Mouse (Mus musculus) monocyte, adult 5-6 weeks (primary cell): ENCODE data around the gene Ptov1. TPM values are rescaled to one million over a fixed set of nuclear protein-coding genes. Genes with fewer than 3 reads are reported as not detected.
"Not testable (repeated sequence)": the region's sequence is repeated elsewhere in the genome, so short reads cannot be mapped to it uniquely, and the experiment has no call there.

Source experiments
- ATAC-seq: fragments of 153-309, 156-312 bp; replicated peaks from 2 replicates; pipeline ENCODE4 v1.8.0; 2017; ENCODE audit warnings: mild to moderate bottlenecking; ENCODE audit not compliant: low TSS enrichment, insufficient number of reproducible peaks, severe bottlenecking, poor library complexity, low FRiP score
- total RNA-seq: library from RNA; stranded (forward); fragments of 200-1000, 200-491, 200-594 nt; gene quantifications from 3 replicates; pipeline ENCODE4 v1.2.3, GENCODE M21; 2017

Gene Ptov1
- total RNA-seq, 1 experiment from 2014 or later = 7.4 TPM

- no peak for ATAC-seq
Observed at GRCm38 (mm10) chr7:44891611-44892010, 22.0 kb upstream of the Ptov1 start.

DNA sequence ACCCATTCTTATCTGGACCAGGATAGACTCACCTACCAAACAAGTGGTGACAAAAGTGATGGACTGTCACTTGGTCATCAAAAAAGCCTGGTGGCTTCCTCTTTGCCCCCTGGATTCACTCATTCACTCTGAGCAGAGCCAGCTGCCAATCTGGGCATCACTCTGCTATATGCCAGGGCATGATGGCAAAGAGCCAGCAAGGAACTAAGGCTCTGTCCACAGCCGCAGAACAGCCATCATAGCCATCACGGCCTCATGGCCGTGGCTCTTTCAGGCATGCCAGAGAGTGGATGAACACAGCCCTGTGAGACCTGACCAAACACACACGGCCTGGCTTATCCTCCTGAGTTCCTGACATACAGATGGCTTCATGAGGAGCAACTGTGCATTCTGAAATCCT, 21.1 kb upstream of the Ptov1 start:
- no peak for ATAC-seq

DNA sequence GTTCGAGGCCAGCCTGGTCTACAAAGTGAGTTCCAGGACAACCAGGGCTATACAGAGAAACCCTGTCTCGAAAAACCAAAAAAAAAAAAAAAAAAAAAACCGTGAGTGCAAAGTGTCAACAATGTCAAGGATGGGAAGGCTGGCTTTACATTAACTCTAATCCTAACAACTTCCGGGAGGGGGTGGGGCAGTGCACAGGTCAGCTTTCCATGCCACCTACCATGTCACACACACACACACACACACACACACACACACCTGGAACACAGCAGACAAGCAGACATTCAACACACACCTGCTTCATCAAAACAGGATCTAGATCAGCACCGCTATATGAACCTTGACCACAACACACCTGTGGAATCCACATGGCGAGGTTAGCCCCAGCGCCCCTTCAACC, 20.6 kb upstream of the Ptov1 start:
- no peak for ATAC-seq

- no peak for ATAC-seq
Observed at GRCm38 (mm10) chr7:44888256-44889105, 18.9 kb upstream of the Ptov1 start.

GRCm38 (mm10) chr7:44886964-44887363, 17.4 kb upstream of the Ptov1 start:
- no peak for ATAC-seq

DNA sequence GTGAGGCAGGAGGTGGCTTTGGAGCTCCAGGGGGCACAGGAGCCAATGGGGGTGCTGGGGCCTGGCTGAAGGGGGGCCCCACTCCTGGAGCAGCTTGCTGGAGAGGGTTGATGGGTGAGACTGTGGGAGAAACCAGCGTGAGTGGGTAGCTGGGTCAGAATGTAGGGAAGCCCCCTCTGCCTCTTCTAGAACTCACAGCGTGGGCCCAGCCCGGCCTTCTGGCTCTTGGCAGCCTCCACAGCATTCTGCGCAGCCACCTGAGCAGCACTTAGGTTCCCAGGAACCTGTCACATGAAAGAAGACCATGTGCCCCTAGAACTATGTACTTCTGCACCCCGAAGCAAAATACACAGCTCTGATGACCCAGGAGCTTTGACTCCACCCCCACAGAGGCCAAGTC, 15.0 kb upstream of the Ptov1 start:
- no peak for ATAC-seq

GRCm38 (mm10) chr7:44883036-44883435, 13.4 kb upstream of the Ptov1 start:
- no peak for ATAC-seq

GRCm38 (mm10) chr7:44877833-44878232, 8.2 kb upstream of the Ptov1 start:
- ATAC-seq = no peak

DNA sequence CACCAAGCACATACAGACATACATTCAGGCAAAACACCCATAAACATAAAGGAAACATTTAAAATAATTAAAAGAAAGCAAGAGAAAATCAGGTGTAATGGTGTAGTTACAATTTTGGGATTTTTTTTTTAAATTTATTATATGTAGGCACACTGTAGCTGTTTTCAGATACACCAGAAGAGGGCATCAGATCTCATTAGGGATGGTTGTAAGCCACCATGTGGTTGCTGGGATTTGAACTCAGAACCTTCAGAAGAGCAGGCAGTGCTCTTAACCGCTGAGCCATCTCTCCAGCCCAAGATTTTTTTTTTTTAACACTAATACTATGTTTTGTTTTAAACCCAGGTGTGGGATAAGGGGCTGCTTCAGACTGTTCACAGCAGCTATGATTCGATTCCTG, 2.2 kb upstream of the Ptov1 start:
- ATAC-seq = not testable (repeated sequence)

GRCm38 (mm10) chr7:44871181-44871580, 1.6 kb upstream of the Ptov1 start:
- ATAC-seq = no peak

DNA sequence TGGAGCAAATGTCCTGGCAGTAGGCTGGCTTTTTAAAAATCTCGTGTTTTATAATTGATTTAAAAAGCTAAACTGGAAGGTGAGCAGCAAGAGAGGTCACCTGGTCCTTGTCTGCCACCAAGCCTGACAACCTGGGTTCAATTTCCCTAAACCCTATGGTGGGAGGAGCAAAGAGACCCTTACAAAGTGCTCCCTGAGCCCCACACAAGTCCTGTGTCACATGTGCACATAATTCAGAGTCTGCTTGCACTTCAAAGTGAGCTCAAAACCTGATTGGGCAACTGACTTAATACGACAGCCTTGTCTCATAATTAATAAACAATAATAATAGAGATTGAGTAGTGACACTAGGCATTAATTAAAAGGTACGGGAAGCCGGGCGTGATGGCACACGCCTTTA, 1.0 kb upstream of the Ptov1 start:
- ATAC-seq = no peak

DNA sequence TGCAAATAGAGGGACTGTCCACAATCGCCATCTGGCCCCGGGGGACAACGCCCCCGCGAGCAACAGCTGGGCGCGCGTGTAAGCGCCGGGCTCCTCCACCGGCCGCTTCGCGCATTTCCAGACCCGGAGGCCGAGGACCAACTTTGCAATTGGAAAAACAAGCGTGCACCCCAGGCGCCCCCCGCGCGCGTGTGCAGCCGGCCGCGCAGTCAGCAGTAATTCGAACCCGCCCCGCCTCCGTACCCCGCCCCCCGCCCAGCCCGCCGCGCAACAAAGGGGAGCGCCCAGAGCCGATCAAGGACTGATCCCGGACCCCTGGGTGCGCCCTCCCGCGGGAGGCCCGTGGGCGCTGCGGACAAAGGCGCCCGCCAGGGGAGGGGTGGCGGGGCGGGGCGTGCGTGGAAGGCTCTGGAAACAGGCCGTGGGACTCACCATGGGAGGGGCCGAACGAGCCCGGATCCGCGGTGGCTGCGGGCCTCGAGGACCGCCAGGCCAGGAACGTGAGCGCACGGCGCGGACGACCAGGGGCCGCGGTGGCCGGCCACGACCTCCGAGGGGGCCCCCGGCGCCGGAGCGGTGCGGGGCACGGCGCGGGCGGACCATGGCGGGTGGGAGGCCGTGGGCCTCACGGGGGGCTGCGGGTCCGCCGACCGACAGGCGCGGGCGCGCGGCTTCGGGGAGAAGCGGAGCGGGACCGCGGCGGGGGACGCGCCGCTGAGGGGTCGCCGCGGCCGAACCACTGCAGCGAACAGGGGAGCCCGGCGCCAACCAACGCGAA, 480 bp downstream of the Ptov1 start:
- ATAC-seq = no peak

- no peak for ATAC-seq
Observed at GRCm38 (mm10) chr7:44868465-44868864, 1.1 kb downstream of the Ptov1 start.

- no peak for ATAC-seq
Observed at GRCm38 (mm10) chr7:44867802-44868201, 1.8 kb downstream of the Ptov1 start.

- no peak for ATAC-seq
Observed at GRCm38 (mm10) chr7:44867010-44867702, 2.4 kb downstream of the Ptov1 start.

DNA sequence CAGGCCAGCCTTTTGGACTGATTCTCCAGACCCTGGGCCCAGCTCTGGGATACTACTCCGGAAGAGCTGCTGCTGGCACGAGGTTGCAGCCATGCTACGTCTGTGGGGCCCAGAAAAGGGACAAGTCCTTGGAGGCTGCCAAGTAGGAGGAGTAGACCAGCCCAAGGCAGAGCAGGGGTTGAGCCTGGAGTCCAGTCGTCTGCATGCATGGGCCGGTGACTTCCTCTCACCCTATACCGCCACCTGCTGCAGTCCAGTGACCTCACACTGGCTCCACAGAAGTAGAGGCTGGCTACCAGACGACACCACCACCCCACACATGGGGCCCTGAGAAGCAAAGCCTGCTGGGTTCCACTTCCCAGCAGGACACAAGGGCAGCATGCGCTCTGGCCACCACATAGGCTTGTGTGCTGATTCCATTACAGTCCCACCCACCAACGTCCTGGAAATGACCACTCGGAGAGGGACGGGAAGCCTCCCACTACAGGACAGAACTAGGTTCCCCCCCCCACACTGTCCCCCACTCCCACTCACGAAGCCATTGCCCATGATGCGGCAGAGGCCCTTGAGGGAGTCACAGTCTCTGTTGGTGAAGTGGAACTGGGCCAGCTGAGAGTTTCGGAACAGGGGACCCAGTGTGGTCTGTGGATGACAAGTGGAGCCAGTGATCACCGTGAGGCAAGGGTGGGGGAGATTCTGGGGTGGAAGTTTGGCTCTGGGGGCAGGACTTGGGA, 3.1 kb downstream of the Ptov1 start:
- peak; percentile 49 for ATAC-seq

DNA sequence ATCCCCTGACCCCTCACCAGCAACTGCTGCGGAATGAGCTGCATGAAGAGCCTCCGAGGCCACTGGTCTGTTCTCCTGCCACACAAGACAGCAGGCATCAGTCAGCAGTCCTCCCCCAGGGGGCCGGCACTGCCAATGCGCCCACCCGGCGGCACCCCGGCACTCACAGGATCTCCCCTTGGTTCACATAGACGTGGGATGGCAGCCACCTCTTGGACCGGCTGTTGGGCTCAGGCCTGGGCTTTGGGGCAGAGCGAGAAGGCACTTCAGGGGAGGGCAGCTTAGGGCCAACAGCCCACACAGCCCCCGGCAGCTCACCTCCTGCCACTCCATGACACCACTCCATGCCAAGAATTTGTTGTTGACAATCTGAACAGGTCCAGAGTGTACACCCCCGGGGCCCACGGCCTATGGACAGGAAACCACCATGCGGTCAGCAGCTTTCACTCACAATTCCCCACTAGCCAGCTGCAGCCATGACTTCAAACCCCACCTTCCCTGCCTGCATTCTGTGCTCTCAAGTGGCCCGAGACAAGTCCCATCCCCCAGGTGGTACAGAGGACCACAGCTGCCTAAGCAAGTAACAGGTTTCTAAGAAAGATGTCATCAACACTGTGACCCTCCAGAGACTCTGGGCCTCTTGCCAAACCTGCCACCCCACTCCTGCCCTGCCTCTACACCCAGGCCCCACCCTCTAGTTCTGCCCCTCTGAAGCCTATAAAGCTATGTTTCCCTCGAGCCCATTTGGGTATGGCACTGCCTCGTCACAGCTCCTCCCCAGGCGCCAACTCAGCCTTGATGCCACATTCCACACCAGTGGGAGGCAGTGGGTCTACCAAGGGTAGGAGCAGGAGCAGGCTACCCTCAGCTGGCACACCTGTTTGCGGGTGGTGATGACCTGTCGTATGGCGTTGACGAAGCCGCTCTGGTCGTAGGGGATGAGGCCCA, 4.7 kb downstream of the Ptov1 start:
- ATAC-seq = no peak

GRCm38 (mm10) chr7:44863982-44864494, 5.5 kb downstream of the Ptov1 start:
- ATAC-seq = no peak
